Mouse (Mus musculus) urinary bladder, adult 18-20 months (tissue): ENCODE results near the gene S100a6.

Source experiments
- DNase-seq, 2 experiments: peaks; one replicate each; pipeline ENCODE4 v3.0.0; 2022; ENCODE audit warnings: low spot score in 2 of 2, mixed read lengths in 2 of 2

Gene S100a6

GRCm38 (mm10) chr3:90600458-90601195, 12.1 kb upstream of the S100a6 start:
- DNase-seq = no peak

GRCm38 (mm10) chr3:90601486-90602110, 11.1 kb upstream of the S100a6 start, which contains the start of gene Gm42674:
Gm42674 (plus strand) TSS chr3:90601904.
- peak in 1 of 2 experiments; percentile 9 for DNase-seq

GRCm38 (mm10) chr3:90603623-90604022, 9.1 kb upstream of the S100a6 start, which contains the start of gene S100a4:
S100a4 (plus strand) TSS chr3:90603771.
- peak in 1 of 2 experiments; percentile 9 for DNase-seq

- peak; percentile 92 to 96 for DNase-seq
Measured at GRCm38 (mm10) chr3:90604416-90604815, 8.3 kb upstream of the S100a6 start.

GRCm38 (mm10) chr3:90605049-90605448, 7.6 kb upstream of the S100a6 start:
- DNase-seq = peak in 1 of 2 experiments; percentile 6

- DNase-seq = peak in 1 of 2 experiments; percentile 1
Measured at GRCm38 (mm10) chr3:90605736-90606135, 6.9 kb upstream of the S100a6 start.

GRCm38 (mm10) chr3:90606185-90606584, 6.5 kb upstream of the S100a6 start:
- peak in 1 of 2 experiments; percentile 5 for DNase-seq

GRCm38 (mm10) chr3:90607361-90607760, 5.3 kb upstream of the S100a6 start:
- peak in 1 of 2 experiments; percentile 5 for DNase-seq

- peak in 1 of 2 experiments; percentile 1 for DNase-seq
Measured at GRCm38 (mm10) chr3:90608223-90608622, 4.5 kb upstream of the S100a6 start, which contains the start of gene S100a5. S100a5 (plus strand) TSS chr3:90608523.

- DNase-seq = peak; percentile 52 to 73
Measured at GRCm38 (mm10) chr3:90609102-90609501, 3.6 kb upstream of the S100a6 start.

- DNase-seq = no peak
Measured at GRCm38 (mm10) chr3:90611494-90611893, 1.2 kb upstream of the S100a6 start.

GRCm38 (mm10) chr3:90612061-90612460, 621 bp upstream of the S100a6 start:
- DNase-seq = peak in 1 of 2 experiments; percentile 23

GRCm38 (mm10) chr3:90613461-90614147, 922 bp downstream of the S100a6 start:
- DNase-seq = peak in 1 of 2 experiments; percentile 39

- no peak for DNase-seq
Measured at GRCm38 (mm10) chr3:90614148-90614530, 1.5 kb downstream of the S100a6 start.

GRCm38 (mm10) chr3:90614611-90615251, 2.0 kb downstream of the S100a6 start:
- DNase-seq = peak in 1 of 2 experiments; percentile 57

- peak in 1 of 2 experiments; percentile 77 for DNase-seq
Measured at GRCm38 (mm10) chr3:90615415-90615814, 2.7 kb downstream of the S100a6 start.

- DNase-seq = peak in 1 of 2 experiments; percentile 10
Measured at GRCm38 (mm10) chr3:90615911-90616310, 3.2 kb downstream of the S100a6 start.

- DNase-seq = no peak
Measured at GRCm38 (mm10) chr3:90617586-90617985, 4.9 kb downstream of the S100a6 start.

- DNase-seq = no peak
Measured at GRCm38 (mm10) chr3:90621552-90621951, 8.9 kb downstream of the S100a6 start.

- peak in 1 of 2 experiments; percentile 8 for DNase-seq
Measured at GRCm38 (mm10) chr3:90623435-90624071, 10.9 kb downstream of the S100a6 start.

- no peak for DNase-seq
Measured at GRCm38 (mm10) chr3:90625496-90625895, 12.8 kb downstream of the S100a6 start.
